Mouse (Mus musculus) liver, postnatal 0 days (tissue): ENCODE results near the gene Sertad2.

ENCODE experiments used
- CTCF ChIP-seq: sonication (generic); IDR thresholded peaks from 2 replicates; pipeline ENCODE4 v1.5.1; 2016; ENCODE audit warnings: antibody characterized with exemption, low read depth
- EP300 ChIP-seq: IDR thresholded peaks from 2 replicates; pipeline ENCODE4 v1.6.1; 2016; ENCODE audit warnings: antibody characterized with exemption, low read depth, mild to moderate bottlenecking

GRCm38 (mm10) chr11:20649477-20649876 is 106.4 kb downstream of the Sertad2 start:
- no peak for TF ChIP-seq CTCF
- no peak for TF ChIP-seq EP300
